Mouse (Mus musculus) bone marrow, adult 2 months (tissue): Measurements from ENCODE around the gene Cdc42se2. TPM values are rescaled to one million over a fixed set of nuclear protein-coding genes. Genes with fewer than 3 reads are reported as not detected.

Experiments
- H3K27ac ChIP-seq: fragments of 200-500 bp; 2 replicates; pipeline ENCODE4 v1.5.1; 2012; ENCODE audit warnings: low read depth, mild to moderate bottlenecking, control low read depth, inconsistent platforms, low read length; ENCODE audit not compliant: control insufficient read depth, poor library complexity, insufficient read depth
- H3K4me1 ChIP-seq: fragments of 200-500 bp; 2 replicates; pipeline ENCODE4 v1.6.1; 2011; ENCODE audit warnings: low read length; ENCODE audit not compliant: control insufficient read depth, insufficient read depth
- H3K4me3 ChIP-seq: fragments of 200-500 bp; replicated peaks from 2 replicates; pipeline ENCODE3; 2011; ENCODE audit warnings: mild to moderate bottlenecking, low read depth, low read length, control low read depth; ENCODE audit not compliant: control insufficient read depth
- CTCF ChIP-seq: fragments of 200-500 bp; IDR thresholded peaks from 2 replicates; pipeline ENCODE4 v1.5.1; 2011; ENCODE audit warnings: low read length, control low read depth; ENCODE audit not compliant: control insufficient read depth, insufficient read depth
- POLR2A ChIP-seq: fragments of 200-500 bp; IDR thresholded peaks from 2 replicates; pipeline ENCODE4 v1.6.1; 2011; ENCODE audit warnings: low read depth, mild to moderate bottlenecking, control low read depth, low read length, borderline replicate concordance; ENCODE audit not compliant: control insufficient read depth
- WGBS: fragments of 180-500 bp; shearing (Covaris S2); methylation state at CpG from one replicate; pipeline ENCODE4 v1.1.7; 2018; 5-methylcytosine and 5-hydroxymethylcytosine counted together
- polyA plus RNA-seq: library from polyadenylated mRNA; stranded (reverse); fragments of >200 nt; gene quantifications from 2 replicates; pipeline ENCODE4 v1.2.4, GENCODE M21; 2011; ENCODE audit warnings: low replicate concordance; ENCODE audit not compliant: missing spikeins, insufficient read depth, insufficient read length

Cdc42se2 gene
- polyA plus RNA-seq, 1 experiment = 17.9 TPM

GRCm38 (mm10) chr11:54817449-54817848 is 30.0 kb upstream of the Cdc42se2 start:
- no peak overlapping the region for H3K4me3 ChIP-seq
- 75% methylated on average over 4 of the region's 4 CpGs for WGBS
- H3K27ac ChIP-seq = no peak overlapping the region
- H3K4me1 ChIP-seq = no peaks in the 10 kb centered on the region
- TF ChIP-seq POLR2A (no peak), CTCF (no peak)

- TF ChIP-seq POLR2A (no peak), CTCF (no peak)
- no peaks in the 10 kb centered on the region; the same call in 1 of the 2 replicates for H3K4me1 ChIP-seq
Observed at GRCm38 (mm10) chr11:54815659-54816058, 28.2 kb upstream of the Cdc42se2 start.

GRCm38 (mm10) chr11:54812812-54813516 is 25.5 kb upstream of the Cdc42se2 start:
- Histone ChIP-seq H3K27ac (no peak overlapping the region), H3K4me1 (no peaks in the 10 kb centered on the region; the same call in 1 of the 2 replicates), H3K4me3 (no peak overlapping the region)
- WGBS = 67% methylated on average over 8 of the region's 8 CpGs
- TF ChIP-seq CTCF = no peak
- no peak for TF ChIP-seq POLR2A

More at GRCm38 (mm10) chr11:54815659-54816058, 28.2 kb upstream of the Cdc42se2 start:
- Histone ChIP-seq H3K4me3 (no peak overlapping the region), H3K27ac (no peak overlapping the region)

- TF ChIP-seq POLR2A (no peak), CTCF (no peak)
- Histone ChIP-seq H3K27ac (no peak overlapping the region), H3K4me1 (peaks cover 2% of the 10 kb centered on the region; the same call in 1 of the 2 replicates), H3K4me3 (no peak overlapping the region)
- 83% methylated on average over 4 of the region's 4 CpGs for WGBS
Observed at GRCm38 (mm10) chr11:54812314-54812713, 24.8 kb upstream of the Cdc42se2 start.

- WGBS = 63% methylated on average over 3 of the region's 3 CpGs
- H3K4me3 ChIP-seq = no peak overlapping the region
- H3K4me1 ChIP-seq = peaks cover 4% of the 10 kb centered on the region; the same call in 1 of the 2 replicates
- no peak overlapping the region for H3K27ac ChIP-seq
- TF ChIP-seq CTCF (no peak), POLR2A (no peak)
Observed at GRCm38 (mm10) chr11:54811054-54811453, 23.6 kb upstream of the Cdc42se2 start.

- TF ChIP-seq CTCF = no peak
- no peak overlapping the region for H3K27ac ChIP-seq
- peaks cover 4% of the 10 kb centered on the region; the same call in 1 of the 2 replicates for H3K4me1 ChIP-seq
- H3K4me3 ChIP-seq = no peak overlapping the region
- 78% methylated on average over 5 of the region's 5 CpGs for WGBS
Observed at GRCm38 (mm10) chr11:54809582-54809981, 22.1 kb upstream of the Cdc42se2 start.

GRCm38 (mm10) chr11:54808177-54808576 is 20.7 kb upstream of the Cdc42se2 start:
- WGBS = 9% methylated on average over 4 of the region's 4 CpGs

GRCm38 (mm10) chr11:54807669-54808068 is 20.2 kb upstream of the Cdc42se2 start:
- Histone ChIP-seq H3K27ac (peak overlapping the region; percentile 75), H3K4me3 (peak overlapping the region; percentile 1), H3K4me1 (peaks cover 5% of the 10 kb centered on the region; the same call in 1 of the 2 replicates)
- WGBS = 4% methylated on average over 9 of the region's 9 CpGs
- TF ChIP-seq POLR2A = no peak
- TF ChIP-seq CTCF = no peak

More at GRCm38 (mm10) chr11:54808177-54808576, 20.7 kb upstream of the Cdc42se2 start:
- peak overlapping the region; percentile 75 for H3K27ac ChIP-seq
- H3K4me3 ChIP-seq = no peak overlapping the region
- no peak for TF ChIP-seq CTCF
- H3K4me1 ChIP-seq = peaks cover 4% of the 10 kb centered on the region; the same call in 1 of the 2 replicates
